Mouse (Mus musculus) limb, embryonic 11.5 days (tissue): ENCODE data around the gene Psors1c2. TPM values are rescaled to one million over a fixed set of nuclear protein-coding genes. Genes with fewer than 3 reads are reported as not detected.

ENCODE experiments used
- ATAC-seq: fragments of 200-750 bp; cut with Nextera tagmentation; 2 replicates; pipeline ENCODE4 v1.8.0; 2017; ENCODE audit warnings: low read depth; ENCODE audit not compliant: insufficient number of reproducible peaks, low FRiP score, low TSS enrichment
- DNase-seq: peaks from one replicate; pipeline ENCODE4 v3.0.0-alpha.2; 2015; ENCODE audit warnings: low spot score
- H3K27ac ChIP-seq: fragments of 300-500 bp; sonication (generic); replicated peaks from 2 replicates; pipeline ENCODE4 v1.5.1; 2014; ENCODE audit warnings: low read depth, mild to moderate bottlenecking, low read length
- H3K27me3 ChIP-seq: fragments of 300-500 bp; sonication (generic); 2 replicates; pipeline ENCODE4 v1.6.1; 2014; ENCODE audit warnings: mild to moderate bottlenecking, low read length, mixed read lengths; ENCODE audit not compliant: control insufficient read depth, insufficient read depth
- H3K36me3 ChIP-seq: fragments of 300-500 bp; sonication (generic); 2 replicates; pipeline ENCODE4 v1.6.1; 2014; ENCODE audit warnings: mild to moderate bottlenecking, low read length, moderate library complexity, mixed read lengths; ENCODE audit not compliant: control insufficient read depth, insufficient read depth
- H3K4me1 ChIP-seq: fragments of 300-500 bp; sonication (generic); 2 replicates; pipeline ENCODE4 v1.6.1; 2014; ENCODE audit warnings: low read length, mixed read lengths; ENCODE audit not compliant: control insufficient read depth, insufficient read depth
- H3K4me2 ChIP-seq: fragments of 300-500 bp; sonication (generic); 2 replicates; pipeline ENCODE4 v1.6.1; 2014; ENCODE audit warnings: low read depth, mild to moderate bottlenecking, moderate library complexity; ENCODE audit not compliant: severe bottlenecking
- H3K4me3 ChIP-seq: fragments of 300-500 bp; sonication (generic); 2 replicates; pipeline ENCODE4 v1.5.1; 2014; ENCODE audit warnings: low read depth, low read length
- H3K9ac ChIP-seq: fragments of 300-500 bp; sonication (generic); 2 replicates; pipeline ENCODE4 v1.6.1; 2014; ENCODE audit warnings: mild to moderate bottlenecking, low read length
- H3K9me3 ChIP-seq: fragments of 300-500 bp; sonication (generic); 2 replicates; pipeline ENCODE4 v1.6.1; 2016; ENCODE audit warnings: low read length; ENCODE audit not compliant: control insufficient read depth
- WGBS: fragments of 180-500 bp; shearing (Covaris S2); extraction: QIAGEN DNeasy Blood & Tissue Kit; methylation state at CpG from one replicate; pipeline ENCODE4 v1.1.7; 2014; 5-methylcytosine and 5-hydroxymethylcytosine counted together
- polyA plus RNA-seq: library from polyadenylated mRNA; unstranded; fragments of >200 nt; fragmentation: Nextera tagmentation; extraction: Ambion mirVana; gene quantifications from 2 replicates; pipeline ENCODE4 v1.2.1, GENCODE M21; 2014

The Psors1c2 gene
- polyA plus RNA-seq, 1 experiment from 2014 or later, result 0.72 TPM

DNA sequence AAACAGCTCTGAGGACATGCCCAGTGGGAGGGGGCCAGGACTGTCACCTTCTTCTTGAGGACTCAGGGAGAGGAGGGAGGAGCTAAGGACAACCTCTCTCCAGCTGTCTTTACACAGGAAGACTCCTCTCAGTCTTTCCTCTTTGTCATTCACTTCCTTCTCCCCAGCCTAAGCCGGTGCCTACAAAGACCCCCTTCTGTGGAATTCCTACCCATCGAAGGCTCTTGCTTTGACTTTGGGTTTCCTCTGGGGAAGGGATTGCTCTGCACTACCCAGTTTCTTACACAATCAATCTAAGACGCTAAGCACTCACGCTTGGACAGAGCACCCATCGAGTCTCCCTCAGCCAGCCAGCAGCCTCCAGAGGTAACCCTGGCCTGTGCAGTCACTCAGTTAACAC, 15.6 kb downstream of the Psors1c2 start:
- no peaks in the 10 kb centered on the region for H3K9me3 ChIP-seq
- no peaks in the 10 kb centered on the region for H3K4me1 ChIP-seq
- H3K27ac ChIP-seq, result no peak overlapping the region
- no peak overlapping the region for H3K4me2 ChIP-seq
- DNase-seq, result no peak
- no peak for ATAC-seq
- H3K36me3 ChIP-seq, result no peaks in the 10 kb centered on the region
- no peaks in the 10 kb centered on the region for H3K27me3 ChIP-seq
- no peak overlapping the region for H3K9ac ChIP-seq
- H3K4me3 ChIP-seq, result no peak overlapping the region
- WGBS, result 27% methylated on average over 5 of the region's 5 CpGs

- Histone ChIP-seq H3K4me2 (no peak overlapping the region), H3K9me3 (no peaks in the 10 kb centered on the region), H3K9ac (no peak overlapping the region), H3K27ac (no peak overlapping the region), H3K27me3 (no peaks in the 10 kb centered on the region), H3K4me1 (no peaks in the 10 kb centered on the region), H3K4me3 (no peak overlapping the region), H3K36me3 (no peaks in the 10 kb centered on the region)
- 66% methylated on average over 15 of the region's 15 CpGs for WGBS
- ATAC-seq, result no peak
- no peak for DNase-seq
Observed at GRCm38 (mm10) chr17:35549437-35550142, 16.6 kb downstream of the Psors1c2 start.

DNA sequence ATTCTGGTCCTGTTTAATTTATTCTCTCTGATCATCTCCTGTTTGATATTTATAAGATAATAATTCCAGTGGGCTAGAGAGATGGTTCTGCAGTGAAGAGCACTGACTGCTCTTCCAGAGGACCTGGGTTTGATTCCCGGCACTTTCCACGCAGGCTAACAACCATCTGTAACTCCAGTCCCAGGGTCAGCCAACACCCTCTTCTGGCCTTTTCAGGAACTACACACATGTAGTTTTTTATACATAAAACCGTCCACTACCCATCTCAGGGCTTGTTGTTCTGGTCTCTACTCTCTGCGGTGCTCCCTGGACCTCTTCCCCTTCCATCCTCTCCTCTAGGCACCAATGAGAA, 17.1 kb downstream of the Psors1c2 start:
- 89% methylated on average over 4 of the region's 4 CpGs for WGBS
- Histone ChIP-seq H3K9ac (no peak overlapping the region), H3K4me1 (no peaks in the 10 kb centered on the region), H3K27me3 (no peaks in the 10 kb centered on the region), H3K9me3 (no peaks in the 10 kb centered on the region), H3K27ac (no peak overlapping the region), H3K36me3 (no peaks in the 10 kb centered on the region), H3K4me3 (no peak overlapping the region), H3K4me2 (no peak overlapping the region)
- ATAC-seq (no peak), DNase-seq (no peak)

- no peaks in the 10 kb centered on the region for H3K27me3 ChIP-seq
- H3K4me3 ChIP-seq, result no peak overlapping the region
- H3K36me3 ChIP-seq, result no peaks in the 10 kb centered on the region
- DNase-seq (no peak), ATAC-seq (no peak)
- H3K4me2 ChIP-seq, result no peak overlapping the region
- H3K4me1 ChIP-seq, result no peaks in the 10 kb centered on the region
- 34% methylated on average over 8 of the region's 8 CpGs for WGBS
- no peaks in the 10 kb centered on the region for H3K9me3 ChIP-seq
- no peak overlapping the region for H3K27ac ChIP-seq
- H3K9ac ChIP-seq, result no peak overlapping the region
Observed at GRCm38 (mm10) chr17:35550871-35551270, 17.9 kb downstream of the Psors1c2 start.

GRCm38 (mm10) chr17:35551881-35552414, 18.9 kb downstream of the Psors1c2 start, which contains the start of gene Cdsn:
Gene Cdsn, plus strand, starts transcription at chr17:35552128.
- H3K36me3 ChIP-seq, result no peaks in the 10 kb centered on the region
- no peak for ATAC-seq
- WGBS, result 85% methylated on average over 10 of the region's 10 CpGs
- no peaks in the 10 kb centered on the region for H3K4me1 ChIP-seq
- DNase-seq, result no peak
- no peak within 1 kb of the TSS for H3K4me2 ChIP-seq
- no peaks in the 10 kb centered on the region for H3K9me3 ChIP-seq
- H3K4me3 ChIP-seq, result no peak within 1 kb of the TSS
- H3K27ac ChIP-seq, result no peak within 1 kb of the TSS
- no peak within 1 kb of the TSS for H3K9ac ChIP-seq
- H3K27me3 ChIP-seq, result no peaks in the 10 kb centered on the region

GRCm38 (mm10) chr17:35554321-35554720, 21.3 kb downstream of the Psors1c2 start:
- no peaks in the 10 kb centered on the region for H3K9me3 ChIP-seq
- H3K27ac ChIP-seq, result no peak overlapping the region
- H3K27me3 ChIP-seq, result no peaks in the 10 kb centered on the region
- no peak overlapping the region for H3K4me2 ChIP-seq
- no peak overlapping the region for H3K4me3 ChIP-seq
- no peak overlapping the region for H3K9ac ChIP-seq
- 86% methylated on average over 5 of the region's 5 CpGs for WGBS
- ATAC-seq (no peak), DNase-seq (no peak)
- H3K4me1 ChIP-seq, result no peaks in the 10 kb centered on the region
- no peaks in the 10 kb centered on the region for H3K36me3 ChIP-seq

- no peak for DNase-seq
- no peaks in the 10 kb centered on the region for H3K36me3 ChIP-seq
- no peaks in the 10 kb centered on the region for H3K27me3 ChIP-seq
- H3K9ac ChIP-seq, result no peak overlapping the region
- no peak overlapping the region for H3K27ac ChIP-seq
- no peaks in the 10 kb centered on the region for H3K4me1 ChIP-seq
- ATAC-seq, result no peak
- no peaks in the 10 kb centered on the region for H3K9me3 ChIP-seq
- H3K4me2 ChIP-seq, result no peak overlapping the region
- 91% methylated on average over 18 of the region's 18 CpGs for WGBS
- no peak overlapping the region for H3K4me3 ChIP-seq
Observed at GRCm38 (mm10) chr17:35554761-35555397, 21.9 kb downstream of the Psors1c2 start.

GRCm38 (mm10) chr17:35556186-35556765, 23.3 kb downstream of the Psors1c2 start:
- no peak for DNase-seq
- Histone ChIP-seq H3K9ac (no peak overlapping the region), H3K4me2 (no peak overlapping the region), H3K9me3 (no peaks in the 10 kb centered on the region), H3K4me3 (no peak overlapping the region), H3K27me3 (no peaks in the 10 kb centered on the region), H3K4me1 (0 out of 2 replicates have a peak, but pooled peaks cover 3% of the 10 kb centered on the region), H3K27ac (no peak overlapping the region), H3K36me3 (no peaks in the 10 kb centered on the region)
- no peak for ATAC-seq
- WGBS, result 90% methylated on average over 13 of the region's 13 CpGs
